Mouse (Mus musculus) midbrain, embryonic 12.5 days (tissue): ENCODE measurements around the gene Hdhd5. TPM values are rescaled to one million over a fixed set of nuclear protein-coding genes. Genes with fewer than 3 reads are reported as not detected.

Source experiments
- ATAC-seq: fragments of 200-750 bp; cut with Nextera tagmentation; 2 replicates; pipeline ENCODE4 v1.8.0; 2017; ENCODE audit warnings: low read depth, moderate TSS enrichment, moderate library complexity; ENCODE audit not compliant: low FRiP score
- H3K27ac ChIP-seq: fragments of 300-500 bp; sonication (generic); replicated peaks from 2 replicates; pipeline ENCODE4 v1.5.1; 2016; ENCODE audit warnings: mild to moderate bottlenecking
- H3K27me3 ChIP-seq: fragments of 300-500 bp; sonication (generic); 2 replicates; pipeline ENCODE4 v1.6.1; 2016; ENCODE audit warnings: mild to moderate bottlenecking
- H3K36me3 ChIP-seq: fragments of 300-500 bp; sonication (generic); 2 replicates; pipeline ENCODE4 v1.6.1; 2016
- H3K4me1 ChIP-seq: fragments of 300-500 bp; sonication (generic); 2 replicates; pipeline ENCODE4 v1.6.1; 2016
- H3K4me2 ChIP-seq: fragments of 300-500 bp; sonication (generic); replicated peaks from 2 replicates; pipeline ENCODE4 v1.6.1; 2016; ENCODE audit warnings: mild to moderate bottlenecking, moderate library complexity
- H3K4me3 ChIP-seq: fragments of 300-500 bp; sonication (generic); 2 replicates; pipeline ENCODE4 v1.5.1; 2016; ENCODE audit warnings: mild to moderate bottlenecking
- H3K9ac ChIP-seq: fragments of 300-500 bp; sonication (generic); replicated peaks from 2 replicates; pipeline ENCODE4 v1.6.1; 2016; ENCODE audit warnings: mild to moderate bottlenecking, moderate library complexity
- H3K9me3 ChIP-seq: fragments of 300-500 bp; sonication (generic); 2 replicates; pipeline ENCODE4 v1.6.1; 2016; ENCODE audit warnings: mild to moderate bottlenecking
- WGBS: fragments of 180-500 bp; shearing (Covaris S2); methylation state at CpG from one replicate; pipeline ENCODE4 v1.1.7; 2016; 5-methylcytosine and 5-hydroxymethylcytosine counted together
- polyA plus RNA-seq: library from polyadenylated mRNA; unstranded; fragments of >200 nt; fragmentation: Nextera tagmentation; extraction: Ambion mirVana; gene quantifications from 2 replicates; pipeline ENCODE4 v1.2.1, GENCODE M21; 2016

Hdhd5 gene
- polyA plus RNA-seq, 1 experiment from 2014 or later, result 19.0 TPM

GRCm38 (mm10) chr6:120524796-120525195 lies 6.3 kb downstream of the Hdhd5 start:
- Histone ChIP-seq H3K4me3 (no peak overlapping the region), H3K4me2 (no peak overlapping the region), H3K27me3 (no peaks in the 10 kb centered on the region), H3K9me3 (no peaks in the 10 kb centered on the region), H3K9ac (no peak overlapping the region), H3K4me1 (peaks cover 13% of the 10 kb centered on the region), H3K27ac (no peak overlapping the region), H3K36me3 (peaks cover 36% of the 10 kb centered on the region)
- ATAC-seq, result no peak
- 90% methylated on average over 5 of the region's 5 CpGs for whole genome bisulfite sequencing

GRCm38 (mm10) chr6:120519647-120520046 lies 11.5 kb downstream of the Hdhd5 start:
- H3K4me2 ChIP-seq, result no peak overlapping the region
- H3K4me3 ChIP-seq, result no peak overlapping the region
- WGBS, result 85% methylated on average over 5 of the region's 5 CpGs
- no peaks in the 10 kb centered on the region for H3K27me3 ChIP-seq
- H3K9ac ChIP-seq, result no peak overlapping the region
- H3K9me3 ChIP-seq, result no peaks in the 10 kb centered on the region
- ATAC-seq, result no peak
- H3K4me1 ChIP-seq, result no peaks in the 10 kb centered on the region
- peaks cover 53% of the 10 kb centered on the region for H3K36me3 ChIP-seq
- no peak overlapping the region for H3K27ac ChIP-seq

- 86% methylated on average over 5 of the region's 5 CpGs for WGBS
- no peak overlapping the region for H3K27ac ChIP-seq
- no peaks in the 10 kb centered on the region for H3K9me3 ChIP-seq
- no peak for ATAC-seq
- no peak overlapping the region for H3K4me2 ChIP-seq
- no peaks in the 10 kb centered on the region for H3K27me3 ChIP-seq
- peaks cover 63% of the 10 kb centered on the region for H3K36me3 ChIP-seq
- no peak overlapping the region for H3K4me3 ChIP-seq
- H3K9ac ChIP-seq, result no peak overlapping the region
- no peaks in the 10 kb centered on the region for H3K4me1 ChIP-seq
Observed at GRCm38 (mm10) chr6:120517311-120517710, 13.8 kb downstream of the Hdhd5 start.

- Histone ChIP-seq H3K9ac (no peak overlapping the region), H3K36me3 (peaks cover 60% of the 10 kb centered on the region), H3K4me2 (no peak overlapping the region), H3K9me3 (no peaks in the 10 kb centered on the region), H3K4me1 (no peaks in the 10 kb centered on the region), H3K4me3 (no peak overlapping the region), H3K27me3 (no peaks in the 10 kb centered on the region), H3K27ac (no peak overlapping the region)
- 87% methylated on average over 6 of the region's 6 CpGs for WGBS
- no peak for ATAC-seq
Observed at GRCm38 (mm10) chr6:120516879-120517278, 14.2 kb downstream of the Hdhd5 start.

- H3K27ac ChIP-seq, result no peak overlapping the region
- 97% methylated on average over 4 of the region's 4 CpGs for WGBS
- no peak for ATAC-seq
- peaks cover 60% of the 10 kb centered on the region for H3K36me3 ChIP-seq
- no peak overlapping the region for H3K4me2 ChIP-seq
- no peak overlapping the region for H3K4me3 ChIP-seq
- H3K9me3 ChIP-seq, result no peaks in the 10 kb centered on the region
- H3K4me1 ChIP-seq, result no peaks in the 10 kb centered on the region
- H3K27me3 ChIP-seq, result no peaks in the 10 kb centered on the region
- no peak overlapping the region for H3K9ac ChIP-seq
Observed at GRCm38 (mm10) chr6:120516422-120516821, 14.7 kb downstream of the Hdhd5 start.

GRCm38 (mm10) chr6:120511212-120511611 lies 19.9 kb downstream of the Hdhd5 start:
- no peaks in the 10 kb centered on the region for H3K9me3 ChIP-seq

GRCm38 (mm10) chr6:120510425-120510824 lies 20.7 kb downstream of the Hdhd5 start:
- Histone ChIP-seq H3K36me3 (peaks cover 50% of the 10 kb centered on the region), H3K4me3 (no peak overlapping the region), H3K9me3 (no peaks in the 10 kb centered on the region)

More at GRCm38 (mm10) chr6:120511212-120511611, 19.9 kb downstream of the Hdhd5 start:
- 87% methylated on average over 6 of the region's 6 CpGs for WGBS
- ATAC-seq, result no peak
- Histone ChIP-seq H3K4me3 (no peak overlapping the region), H3K27me3 (no peaks in the 10 kb centered on the region), H3K36me3 (peaks cover 50% of the 10 kb centered on the region), H3K9ac (no peak overlapping the region), H3K4me2 (no peak overlapping the region), H3K27ac (no peak overlapping the region), H3K4me1 (no peaks in the 10 kb centered on the region)

GRCm38 (mm10) chr6:120509975-120510374 lies 21.1 kb downstream of the Hdhd5 start:
- Histone ChIP-seq H3K27me3 (no peaks in the 10 kb centered on the region), H3K9ac (no peak overlapping the region), H3K36me3 (peaks cover 50% of the 10 kb centered on the region), H3K9me3 (no peaks in the 10 kb centered on the region), H3K27ac (no peak overlapping the region), H3K4me3 (no peak overlapping the region), H3K4me2 (no peak overlapping the region), H3K4me1 (no peaks in the 10 kb centered on the region)
- ATAC-seq, result no peak
- 90% methylated on average over 7 of the region's 7 CpGs for WGBS

More at GRCm38 (mm10) chr6:120510425-120510824, 20.7 kb downstream of the Hdhd5 start:
- Histone ChIP-seq H3K27ac (no peak overlapping the region), H3K27me3 (no peaks in the 10 kb centered on the region), H3K4me2 (no peak overlapping the region), H3K4me1 (no peaks in the 10 kb centered on the region), H3K9ac (no peak overlapping the region)
- WGBS, result 84% methylated on average over 8 of the region's 8 CpGs
- no peak for ATAC-seq

GRCm38 (mm10) chr6:120508645-120509044 lies 22.5 kb downstream of the Hdhd5 start:
- Histone ChIP-seq H3K36me3 (peaks cover 39% of the 10 kb centered on the region), H3K27me3 (no peaks in the 10 kb centered on the region), H3K4me1 (no peaks in the 10 kb centered on the region), H3K27ac (no peak overlapping the region), H3K4me3 (no peak overlapping the region), H3K9ac (no peak overlapping the region), H3K4me2 (no peak overlapping the region), H3K9me3 (no peaks in the 10 kb centered on the region)
- no peak for ATAC-seq
- WGBS, result 92% methylated on average over 4 of the region's 4 CpGs

- WGBS, result 77% methylated on average over 4 of the region's 4 CpGs
- H3K4me3 ChIP-seq, result no peak overlapping the region
- no peaks in the 10 kb centered on the region for H3K27me3 ChIP-seq
- H3K9ac ChIP-seq, result no peak overlapping the region
- no peak for ATAC-seq
- H3K36me3 ChIP-seq, result peaks cover 18% of the 10 kb centered on the region
- peaks cover 2% of the 10 kb centered on the region; the same call in 1 of the 2 replicates for H3K9me3 ChIP-seq
- no peak overlapping the region for H3K4me2 ChIP-seq
- no peak overlapping the region for H3K27ac ChIP-seq
- no peaks in the 10 kb centered on the region for H3K4me1 ChIP-seq
Observed at GRCm38 (mm10) chr6:120505531-120505930, 25.6 kb downstream of the Hdhd5 start.

- peaks cover 6% of the 10 kb centered on the region for H3K9me3 ChIP-seq
- H3K27me3 ChIP-seq, result no peaks in the 10 kb centered on the region
- no peak overlapping the region for H3K4me3 ChIP-seq
- 79% methylated on average over 3 of the region's 3 CpGs for WGBS
- H3K9ac ChIP-seq, result no peak overlapping the region
- H3K4me1 ChIP-seq, result no peaks in the 10 kb centered on the region
- peaks cover 7% of the 10 kb centered on the region; the same call in 1 of the 2 replicates for H3K36me3 ChIP-seq
- no peak for ATAC-seq
- no peak overlapping the region for H3K27ac ChIP-seq
- no peak overlapping the region for H3K4me2 ChIP-seq
Observed at GRCm38 (mm10) chr6:120504051-120504450, 27.1 kb downstream of the Hdhd5 start.

GRCm38 (mm10) chr6:120496544-120496943 lies 34.6 kb downstream of the Hdhd5 start:
- Histone ChIP-seq H3K4me1 (peaks cover 26% of the 10 kb centered on the region), H3K9ac (no peak overlapping the region), H3K4me3 (no peak overlapping the region), H3K4me2 (no peak overlapping the region), H3K36me3 (no peaks in the 10 kb centered on the region), H3K9me3 (peaks cover 6% of the 10 kb centered on the region), H3K27me3 (peaks cover 17% of the 10 kb centered on the region), H3K27ac (no peak overlapping the region)
- WGBS, result 68% methylated on average over 3 of the region's 3 CpGs
- ATAC-seq, result no peak
